Mouse (Mus musculus) cerebellum, adult (tissue): ENCODE results near the gene Rgs9.
"Not testable (repeated sequence)": the region's sequence is repeated elsewhere in the genome, so short reads cannot be mapped to it uniquely, and the experiment has no call there.

Source experiments
- ATAC-seq: cut with Nextera tagmentation; 2 replicates; pipeline ENCODE4 v1.9.2; 2017; ENCODE audit warnings: mild to moderate bottlenecking, moderate library complexity, mixed read lengths; ENCODE audit not compliant: insufficient number of reproducible peaks, low FRiP score, low TSS enrichment

Rgs9 gene

GRCm38 (mm10) chr11:109311885-109312605, 14.1 kb upstream of the Rgs9 start:
- ATAC-seq: peak; percentile 96

GRCm38 (mm10) chr11:109305680-109306079, 7.8 kb upstream of the Rgs9 start:
- ATAC-seq: no peak

- ATAC-seq: no peak
These were observed 4.4 kb upstream of the Rgs9 start for GRCm38 (mm10) chr11:109302338-109302737.

GRCm38 (mm10) chr11:109297031-109297430, 898 bp downstream of the Rgs9 start:
- ATAC-seq: no peak

- no peak for ATAC-seq
These were observed 5.9 kb downstream of the Rgs9 start for GRCm38 (mm10) chr11:109292056-109292455.

GRCm38 (mm10) chr11:109289378-109289777, 8.6 kb downstream of the Rgs9 start:
- ATAC-seq: not testable (repeated sequence)

- ATAC-seq: no peak
These were observed 13.1 kb downstream of the Rgs9 start for GRCm38 (mm10) chr11:109284811-109285210.

GRCm38 (mm10) chr11:109278186-109278585, 19.7 kb downstream of the Rgs9 start:
- no peak for ATAC-seq

GRCm38 (mm10) chr11:109271399-109271798, 26.5 kb downstream of the Rgs9 start:
- ATAC-seq: no peak

- ATAC-seq: no peak
These were observed 27.6 kb downstream of the Rgs9 start for GRCm38 (mm10) chr11:109270366-109270765.

- no peak for ATAC-seq
These were observed 28.1 kb downstream of the Rgs9 start for GRCm38 (mm10) chr11:109269662-109270341.

GRCm38 (mm10) chr11:109269283-109269661, 28.7 kb downstream of the Rgs9 start:
- no peak for ATAC-seq

GRCm38 (mm10) chr11:109266161-109266910, 31.6 kb downstream of the Rgs9 start:
- ATAC-seq: no peak

GRCm38 (mm10) chr11:109264159-109264768, 33.7 kb downstream of the Rgs9 start:
- no peak for ATAC-seq

- no peak for ATAC-seq
These were observed 37.4 kb downstream of the Rgs9 start for GRCm38 (mm10) chr11:109260561-109260960.

GRCm38 (mm10) chr11:109258941-109259910, 38.7 kb downstream of the Rgs9 start:
- no peak for ATAC-seq

- ATAC-seq: no peak
These were observed 40.1 kb downstream of the Rgs9 start for GRCm38 (mm10) chr11:109257824-109258223.

- ATAC-seq: no peak
These were observed 42.9 kb downstream of the Rgs9 start for GRCm38 (mm10) chr11:109255022-109255421.

- no peak for ATAC-seq
These were observed 45.4 kb downstream of the Rgs9 start for GRCm38 (mm10) chr11:109252483-109252882.

GRCm38 (mm10) chr11:109250566-109250965, 47.4 kb downstream of the Rgs9 start:
- ATAC-seq: no peak
